Mouse (Mus musculus) adrenal gland, postnatal 14 days (tissue): Measurements from ENCODE around the gene Rhof. TPM values are rescaled to one million over a fixed set of nuclear protein-coding genes. Genes with fewer than 3 reads are reported as not detected.
A peak's percentile ranks its signal among the peaks of the same experiment; 100 is the strongest.

Experiments used
- DNase-seq: peaks from one replicate; pipeline ENCODE4 v3.0.0; 2021; ENCODE audit warnings: mixed read lengths
- total RNA-seq: library from RNA; stranded (reverse); gene quantifications from 2 replicates; pipeline ENCODE4 v1.2.3, GENCODE M21; 2021

Rhof gene
- total RNA-seq, 1 experiment from 2014 or later = 0.89 TPM

GRCm38 (mm10) chr5:123148073-123148722 is 15.7 kb upstream of the Rhof start:
- DNase-seq = no peak

DNA sequence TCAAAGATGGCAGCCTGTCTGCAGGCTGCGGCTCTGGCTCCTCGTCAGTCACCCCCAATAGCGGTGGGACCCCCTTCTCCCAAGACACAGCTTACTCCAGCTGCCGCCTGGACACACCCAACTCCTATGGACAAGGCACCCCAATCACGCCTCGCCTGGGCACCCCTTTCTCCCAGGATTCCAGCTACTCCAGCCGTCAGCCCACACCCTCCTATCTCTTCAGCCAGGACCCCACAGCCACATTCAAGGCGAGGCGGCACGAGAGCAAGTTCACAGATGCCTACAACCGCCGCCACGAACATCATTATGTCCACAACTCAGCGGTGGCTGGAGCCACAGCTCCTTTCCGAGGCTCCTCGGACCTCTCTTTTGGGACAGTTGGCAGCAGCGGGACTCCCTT is 15.1 kb upstream of the Rhof start:
- DNase-seq = no peak

DNA sequence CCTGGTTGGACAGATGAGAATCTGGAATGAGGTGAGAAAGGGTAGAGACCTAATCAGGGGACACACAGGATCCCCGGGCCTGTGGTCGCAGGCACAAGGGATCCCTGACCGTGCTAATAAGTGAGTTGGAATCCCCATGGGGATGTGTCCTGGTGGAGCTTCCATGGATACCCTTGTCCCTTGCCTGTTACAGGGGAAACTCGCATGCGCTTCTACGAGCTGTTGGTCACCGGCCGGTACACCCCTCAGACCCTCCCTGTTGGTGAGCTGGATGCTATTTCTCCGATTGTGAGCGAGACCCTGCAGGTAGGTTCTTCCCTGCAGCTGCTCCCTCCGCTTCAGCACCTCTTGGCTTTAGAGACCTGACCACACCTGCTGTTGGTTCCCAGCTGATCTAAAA is 13.9 kb upstream of the Rhof start:
- no peak for DNase-seq

- no peak for DNase-seq
Measured at GRCm38 (mm10) chr5:123144746-123145590, 12.5 kb upstream of the Rhof start.

DNA sequence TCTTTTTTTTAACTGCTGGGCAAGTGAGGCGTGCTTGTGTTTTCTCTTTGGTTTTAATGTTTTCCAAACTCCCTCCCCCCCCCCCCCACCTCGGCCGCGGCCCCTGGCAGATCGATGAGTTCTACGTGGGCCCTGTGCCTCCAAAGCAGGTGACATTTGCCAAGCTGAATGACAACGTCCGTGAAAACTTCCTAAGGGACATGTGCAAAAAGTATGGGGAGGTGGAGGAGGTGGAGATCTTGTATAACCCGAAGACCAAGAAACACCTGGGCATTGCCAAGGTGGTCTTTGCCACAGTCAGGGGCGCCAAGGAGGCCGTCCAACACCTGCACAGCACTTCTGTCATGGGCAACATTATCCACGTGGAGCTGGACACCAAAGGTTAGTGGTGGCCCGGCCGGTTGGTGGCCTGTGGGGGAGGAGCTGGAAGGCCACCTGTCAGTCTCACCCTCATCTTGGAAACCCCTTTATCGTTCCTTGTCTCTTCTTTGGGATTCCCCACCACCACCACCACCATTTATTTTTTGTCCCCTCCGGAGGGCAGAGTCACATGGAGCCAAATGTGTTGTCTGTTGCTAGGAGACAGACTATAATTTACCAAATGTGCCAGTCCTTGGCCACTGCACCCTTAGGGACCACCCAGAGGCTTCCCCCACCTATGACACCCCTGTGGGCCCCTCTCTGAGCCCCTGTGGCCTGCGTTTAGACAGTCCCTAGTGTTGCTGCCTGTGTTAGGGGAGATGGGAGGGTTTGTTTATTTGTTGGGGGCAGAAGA is 11.7 kb upstream of the Rhof start:
- DNase-seq = no peak

DNA sequence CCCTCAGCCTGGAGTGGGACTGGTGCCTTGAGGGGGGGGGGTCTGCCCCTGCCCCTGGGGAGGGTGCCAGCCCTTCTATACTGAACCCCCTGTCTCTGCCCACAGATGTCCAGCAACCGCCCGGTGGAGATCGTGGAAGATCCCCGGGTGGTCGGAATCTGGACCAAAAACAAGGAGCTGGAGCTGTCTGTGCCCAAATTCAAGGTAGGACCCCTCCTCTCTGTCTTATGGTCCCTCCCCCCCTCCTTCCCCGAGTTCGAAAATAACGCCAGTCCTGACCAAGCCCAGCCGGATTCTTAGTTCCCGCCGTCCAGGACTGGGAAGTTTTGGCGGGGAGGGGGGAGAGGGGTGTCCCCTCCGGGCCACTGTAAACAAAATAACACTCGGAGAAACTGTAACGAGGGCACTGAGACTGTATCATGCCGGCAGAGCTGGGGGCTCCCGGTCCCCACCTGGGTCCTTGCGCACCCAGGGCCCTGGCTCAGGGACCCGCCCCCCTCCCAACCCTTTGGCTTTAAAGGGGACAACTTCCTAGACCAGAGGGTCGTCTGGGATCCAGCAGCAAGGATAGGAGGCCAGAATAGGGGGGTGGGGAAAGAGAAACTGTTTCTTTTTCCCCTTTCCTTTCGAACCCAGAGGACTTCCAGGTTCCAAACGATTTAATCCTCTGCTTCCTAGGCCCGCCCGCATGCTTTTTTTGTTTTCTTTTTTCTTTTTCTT is 10.9 kb upstream of the Rhof start:
- DNase-seq = peak; percentile 58

DNA sequence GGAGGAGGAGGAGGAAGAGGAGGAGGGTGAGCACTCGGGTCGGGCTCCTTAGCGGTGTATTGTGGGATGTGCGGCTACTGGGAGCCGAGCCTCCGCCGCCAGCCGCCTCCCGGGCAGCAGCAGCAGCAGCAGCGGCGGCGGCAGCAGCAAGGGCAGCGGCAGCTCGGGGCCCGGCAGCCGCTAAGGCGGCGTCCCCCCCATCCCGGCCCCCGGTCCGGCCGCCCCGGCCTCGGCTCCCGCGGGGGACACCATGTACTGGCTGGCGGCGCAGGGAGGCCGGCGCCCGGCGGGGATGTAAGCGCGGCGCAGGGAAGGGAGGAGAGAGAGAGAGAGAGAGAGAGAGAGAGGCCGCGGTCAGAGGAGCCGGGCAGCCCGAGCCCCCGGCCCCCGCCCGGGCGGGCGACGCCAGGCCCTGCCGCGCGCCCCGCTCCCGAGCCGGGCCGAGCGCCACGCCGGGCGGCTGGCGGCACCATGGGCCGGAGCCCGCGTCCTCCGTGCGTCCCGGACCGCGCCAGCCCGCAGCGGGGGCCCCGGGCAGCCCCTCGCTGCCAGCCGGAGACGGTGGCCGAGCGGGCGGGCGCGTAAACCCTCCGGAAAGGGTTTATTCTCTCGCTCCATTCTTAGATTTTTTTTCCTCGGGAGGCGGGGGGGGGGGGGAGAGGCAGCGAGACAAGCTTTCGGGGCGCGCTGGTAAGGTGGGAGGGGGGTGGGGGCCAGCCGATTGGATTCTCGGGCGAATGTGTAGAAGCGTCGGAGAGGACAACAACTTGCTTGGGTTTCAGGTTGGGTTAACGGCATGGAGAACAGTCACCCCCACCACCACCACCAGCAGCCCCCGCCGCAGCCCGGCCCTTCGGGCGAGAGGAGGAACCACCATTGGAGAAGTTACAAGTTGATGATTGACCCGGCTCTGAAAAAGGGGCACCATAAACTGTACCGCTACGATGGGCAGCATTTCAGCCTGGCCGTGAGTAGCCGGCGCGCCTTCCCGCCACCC is 10.0 kb upstream of the Rhof start, which contains the start of gene Setd1b:
TSS of gene Setd1b (plus strand) at position 33 of the 997 bp plus-strand sequence.
- peak; percentile 69 for DNase-seq

DNA sequence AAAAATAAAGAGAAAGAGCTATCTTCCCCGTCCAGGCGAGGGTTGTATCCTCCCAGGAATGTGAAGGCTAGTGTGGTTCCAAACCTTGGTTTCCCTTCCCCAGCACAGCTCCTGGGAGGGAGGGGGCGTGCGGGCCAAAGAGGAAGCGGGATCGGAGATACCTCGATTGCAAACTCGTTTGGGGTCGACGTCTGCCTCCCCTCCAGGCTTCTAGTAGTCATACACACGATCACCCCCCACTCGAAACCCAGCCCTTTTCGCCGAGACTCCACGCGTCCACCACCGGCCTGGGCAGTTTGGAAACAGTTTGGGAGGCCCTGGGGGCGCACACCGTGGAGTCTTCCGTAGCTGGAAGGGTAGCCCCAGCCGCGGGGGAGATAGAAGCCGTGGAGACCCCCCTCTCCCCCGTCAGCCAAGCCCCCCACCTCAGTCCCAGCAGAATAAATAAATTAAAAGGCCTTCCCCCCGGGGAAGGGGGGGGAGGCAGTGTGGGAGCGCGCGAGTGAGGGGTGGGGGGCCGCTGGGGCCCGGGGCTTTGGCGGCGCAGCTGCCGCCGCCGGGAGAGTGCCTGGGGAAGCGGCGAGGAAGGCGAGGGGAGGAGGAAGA is 9.2 kb upstream of the Rhof start:
- DNase-seq = peak; percentile 76

DNA sequence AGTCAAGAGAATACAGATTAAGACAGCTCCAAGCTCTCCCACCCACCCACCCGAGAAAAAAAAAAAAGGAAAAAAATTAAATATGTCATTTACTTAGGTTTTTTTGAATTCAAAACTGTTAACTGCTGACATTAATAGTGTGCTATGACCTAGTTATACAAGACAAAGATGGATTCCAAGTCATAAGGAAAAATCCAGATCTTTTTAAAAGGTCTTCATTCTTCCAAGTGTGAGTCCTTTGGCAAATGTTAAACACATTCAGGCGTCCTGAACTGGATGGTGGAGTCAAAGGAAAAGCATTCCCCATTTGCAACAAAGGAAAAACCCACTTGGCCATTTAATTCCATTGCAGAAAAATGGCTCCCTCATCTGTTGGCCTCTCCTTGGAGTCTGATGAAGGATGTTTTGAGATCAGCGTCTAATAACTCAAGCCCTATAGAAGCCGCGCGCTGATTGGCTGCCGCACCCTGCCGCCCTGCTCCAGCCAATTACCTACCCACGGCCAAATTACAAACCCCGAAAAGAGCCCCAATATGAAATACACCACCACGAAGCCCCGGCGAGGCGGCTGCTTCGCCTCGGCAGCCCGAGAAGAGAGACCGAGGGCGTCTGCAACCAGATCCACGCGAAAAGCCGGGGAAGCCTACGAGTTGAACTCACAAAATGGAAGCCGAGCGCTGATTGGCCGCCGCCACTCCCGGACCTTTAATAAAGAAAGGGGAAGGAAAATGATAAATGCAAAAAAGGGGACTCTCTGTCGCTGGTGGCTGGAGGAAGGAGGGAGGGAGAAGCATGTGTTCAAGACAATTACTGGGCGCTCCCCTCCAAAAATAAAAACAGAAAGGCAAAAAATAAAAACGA is 8.4 kb upstream of the Rhof start:
- peak; percentile 94 for DNase-seq

GRCm38 (mm10) chr5:123139722-123140627 is 7.5 kb upstream of the Rhof start:
- DNase-seq = no peak

DNA sequence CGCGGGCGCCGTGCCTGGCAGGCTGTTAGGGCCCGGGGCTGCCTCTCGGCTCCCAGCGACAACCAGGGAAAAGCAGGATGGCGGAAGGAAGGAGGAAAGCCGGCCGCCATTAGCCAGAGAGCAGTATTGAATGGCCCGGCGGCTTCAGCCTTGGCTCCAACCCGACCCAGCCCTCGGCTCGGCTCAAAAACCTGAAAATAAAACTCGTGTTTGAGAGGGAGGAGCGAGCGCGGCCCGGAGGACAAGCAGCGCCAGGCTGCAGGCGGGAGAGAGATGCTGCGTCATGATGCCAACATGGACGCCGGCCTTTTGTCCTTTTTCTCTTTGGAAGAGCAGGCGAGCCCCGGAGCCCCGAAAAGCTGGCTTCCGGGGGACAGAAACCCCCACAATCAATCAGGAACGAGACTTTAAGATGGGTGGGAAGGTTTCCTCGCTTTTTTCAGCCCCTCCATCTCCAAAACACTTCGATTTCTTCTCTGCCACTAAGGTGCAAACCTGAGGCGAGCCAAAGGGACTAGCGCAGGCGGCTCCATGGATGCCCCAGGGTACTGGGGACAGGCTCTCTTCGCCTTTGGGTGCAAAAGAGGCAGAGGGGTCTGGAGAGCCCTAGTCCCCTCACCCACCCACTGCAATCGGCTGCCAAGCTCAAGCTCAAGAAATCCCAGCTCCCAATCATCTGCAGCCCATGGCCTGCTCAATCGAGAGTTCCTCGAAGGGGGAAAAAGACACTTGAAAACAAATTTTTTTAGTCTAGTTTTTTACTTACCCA is 6.6 kb upstream of the Rhof start:
- peak; percentile 93 for DNase-seq

GRCm38 (mm10) chr5:123138230-123138911 is 5.9 kb upstream of the Rhof start:
- DNase-seq = peak; percentile 89

GRCm38 (mm10) chr5:123137910-123138229 is 5.4 kb upstream of the Rhof start:
- no peak for DNase-seq

- peak; percentile 91 for DNase-seq
Measured at GRCm38 (mm10) chr5:123137044-123137909, 4.8 kb upstream of the Rhof start.

- DNase-seq = peak; percentile 95
Measured at GRCm38 (mm10) chr5:123136361-123137043, 4.0 kb upstream of the Rhof start.
